Mouse (Mus musculus): ENCODE data around the gene Usp35. TPM values are rescaled to one million over a fixed set of nuclear protein-coding genes. Genes with fewer than 3 reads are reported as not detected.

The Usp35 gene
- polyA plus RNA-seq, 1 experiment from 2014 or later, result 0.48 TPM

DNA sequence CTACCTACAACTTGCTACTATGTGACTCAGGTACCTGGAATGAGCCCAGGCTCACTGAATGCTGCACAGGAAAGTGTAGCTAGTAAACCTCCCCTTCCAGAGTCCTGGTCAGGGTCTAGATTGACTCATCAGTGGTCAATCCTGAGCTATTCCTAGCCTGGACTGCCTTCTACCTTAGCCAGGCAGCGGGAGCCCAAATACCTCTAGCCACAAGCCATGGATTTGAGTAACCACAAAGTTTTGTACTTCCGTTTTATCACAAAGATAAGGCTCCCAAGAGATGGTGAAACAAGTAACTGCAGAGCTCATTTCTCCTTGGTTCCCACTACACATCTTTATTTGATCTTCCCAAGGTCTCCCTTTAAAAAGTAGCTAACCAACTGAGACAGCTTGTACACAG, 30.9 kb downstream of the Usp35 start:
- TF ChIP-seq CTCF (IDR thresholded peaks at IDR 0.05; ENCODE audit: low read depth), result no peak
- Histone ChIP-seq H3K36me3 (ENCODE audit: control insufficient read depth, insufficient read depth) (peaks cover 59% of the 10 kb centered on the region), H3K4me1 (replicated peaks; ENCODE audit: control insufficient read depth, insufficient read depth, low read length) (no peaks in the 10 kb centered on the region), H3K27me3 (replicated peaks; ENCODE audit: control insufficient read depth, insufficient read depth, low read length) (no peaks in the 10 kb centered on the region), H3K4me3 (ENCODE audit: low read depth, low read length) (no peak overlapping the region), H3K4me2 (replicated peaks; ENCODE audit: low read depth) (no peak overlapping the region), H3K9ac (ENCODE audit: low read depth, low read length) (no peak overlapping the region), H3K9me3 (ENCODE audit: control insufficient read depth) (no peaks in the 10 kb centered on the region), H3K27ac (ENCODE audit: low read depth, low read length) (no peak overlapping the region)
- 89% methylated on average over 2 of the region's 2 CpGs for WGBS
- ATAC-seq, result no peak

DNA sequence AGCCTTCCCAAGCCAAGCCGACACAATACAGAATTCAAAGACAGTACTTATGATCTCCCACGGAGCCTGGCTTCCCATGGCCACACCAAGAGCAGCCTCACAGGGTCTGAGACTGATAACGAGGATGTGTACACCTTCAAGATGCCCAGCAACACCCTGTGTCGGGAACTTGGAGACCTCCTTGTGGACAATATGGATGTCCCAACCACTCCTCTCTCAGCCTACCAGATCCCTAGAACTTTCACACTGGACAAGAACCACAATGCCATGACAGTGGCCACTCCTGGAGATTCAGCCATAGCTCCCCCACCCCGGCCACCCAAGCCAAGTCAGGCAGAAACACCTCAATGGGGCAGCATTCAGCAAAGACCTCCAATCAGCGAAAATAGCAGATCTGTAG, 32.9 kb downstream of the Usp35 start:
- no peak for ATAC-seq
- WGBS, result 85% methylated on average over 6 of the region's 6 CpGs

DNA sequence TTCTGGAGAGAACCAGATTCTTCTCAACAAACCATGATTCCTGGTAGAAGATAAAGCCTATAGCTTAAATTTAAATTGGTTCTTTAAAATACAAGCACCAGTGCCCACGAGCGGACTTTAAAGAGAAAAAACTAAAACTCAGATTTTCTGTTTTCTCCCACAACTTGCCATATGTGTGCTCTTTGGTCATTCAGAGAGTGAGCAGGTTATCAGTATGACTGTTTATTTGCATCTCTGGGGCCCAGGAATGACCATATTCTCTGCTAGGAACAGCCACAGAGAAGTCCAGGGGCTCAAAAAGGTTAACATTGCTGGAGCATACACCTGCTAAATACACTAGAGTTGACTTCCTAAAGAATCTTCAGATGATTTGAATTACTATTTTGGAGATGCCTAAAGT, 33.5 kb downstream of the Usp35 start:
- H3K9me3 ChIP-seq (ENCODE audit: control insufficient read depth), result no peaks in the 10 kb centered on the region
- 98% methylated on average over 2 of the region's 2 CpGs for WGBS
- no peak overlapping the region for H3K9ac ChIP-seq (ENCODE audit: low read depth, low read length)
- H3K4me1 ChIP-seq (replicated peaks; ENCODE audit: control insufficient read depth, insufficient read depth, low read length), result no peaks in the 10 kb centered on the region
- H3K4me2 ChIP-seq (replicated peaks; ENCODE audit: low read depth), result no peak overlapping the region
- no peak overlapping the region for H3K27ac ChIP-seq (ENCODE audit: low read depth, low read length)
- H3K4me3 ChIP-seq (ENCODE audit: low read depth, low read length), result no peak overlapping the region
- no peak for ATAC-seq
- peaks cover 32% of the 10 kb centered on the region for H3K36me3 ChIP-seq (ENCODE audit: control insufficient read depth, insufficient read depth)
- no peaks in the 10 kb centered on the region for H3K27me3 ChIP-seq (replicated peaks; ENCODE audit: control insufficient read depth, insufficient read depth, low read length)
- TF ChIP-seq CTCF (IDR thresholded peaks at IDR 0.05; ENCODE audit: low read depth), result no peak

More for the DNA sequence above, 32.9 kb downstream of the Usp35 start:
- Histone ChIP-seq H3K4me3 (ENCODE audit: low read depth, low read length) (no peak overlapping the region), H3K36me3 (ENCODE audit: control insufficient read depth, insufficient read depth) (peaks cover 39% of the 10 kb centered on the region), H3K4me2 (replicated peaks; ENCODE audit: low read depth) (no peak overlapping the region), H3K27ac (ENCODE audit: low read depth, low read length) (no peak overlapping the region), H3K9ac (ENCODE audit: low read depth, low read length) (no peak overlapping the region), H3K27me3 (replicated peaks; ENCODE audit: control insufficient read depth, insufficient read depth, low read length) (no peaks in the 10 kb centered on the region), H3K4me1 (replicated peaks; ENCODE audit: control insufficient read depth, insufficient read depth, low read length) (no peaks in the 10 kb centered on the region), H3K9me3 (ENCODE audit: control insufficient read depth) (no peaks in the 10 kb centered on the region)
- TF ChIP-seq CTCF (IDR thresholded peaks at IDR 0.05; ENCODE audit: low read depth), result no peak

DNA sequence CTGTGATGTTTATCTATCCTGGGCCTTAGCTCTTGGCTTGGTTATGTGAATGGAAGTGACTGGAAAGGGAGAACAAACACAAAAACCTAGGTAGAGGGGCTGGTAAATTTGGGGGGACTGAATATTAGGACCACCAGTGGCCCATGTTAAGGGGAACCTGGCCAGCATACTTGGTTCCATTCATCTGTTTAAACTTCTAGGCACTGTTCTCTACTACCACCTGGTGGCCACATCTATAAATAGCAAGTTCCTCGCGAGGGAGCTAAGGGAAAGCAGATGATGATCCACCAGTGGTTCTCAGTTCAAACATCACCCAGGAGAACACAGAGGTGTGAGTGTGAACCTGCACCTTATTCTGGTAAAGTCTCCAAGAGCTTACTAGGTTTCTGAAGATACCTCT, 34.4 kb downstream of the Usp35 start:
- H3K36me3 ChIP-seq (ENCODE audit: control insufficient read depth, insufficient read depth), result peaks cover 25% of the 10 kb centered on the region
- ATAC-seq, result no peak
- H3K9me3 ChIP-seq (ENCODE audit: control insufficient read depth), result no peaks in the 10 kb centered on the region
- H3K27ac ChIP-seq (ENCODE audit: low read depth, low read length), result no peak overlapping the region
- 0% methylated on average over 2 of the region's 2 CpGs for WGBS
- H3K4me2 ChIP-seq (replicated peaks; ENCODE audit: low read depth), result no peak overlapping the region
- H3K4me3 ChIP-seq (ENCODE audit: low read depth, low read length), result no peak overlapping the region
- no peak overlapping the region for H3K9ac ChIP-seq (ENCODE audit: low read depth, low read length)
- H3K27me3 ChIP-seq (replicated peaks; ENCODE audit: control insufficient read depth, insufficient read depth, low read length), result no peaks in the 10 kb centered on the region
- no peaks in the 10 kb centered on the region for H3K4me1 ChIP-seq (replicated peaks; ENCODE audit: control insufficient read depth, insufficient read depth, low read length)
- peak; percentile 96 for TF ChIP-seq CTCF (IDR thresholded peaks at IDR 0.05; ENCODE audit: low read depth)

DNA sequence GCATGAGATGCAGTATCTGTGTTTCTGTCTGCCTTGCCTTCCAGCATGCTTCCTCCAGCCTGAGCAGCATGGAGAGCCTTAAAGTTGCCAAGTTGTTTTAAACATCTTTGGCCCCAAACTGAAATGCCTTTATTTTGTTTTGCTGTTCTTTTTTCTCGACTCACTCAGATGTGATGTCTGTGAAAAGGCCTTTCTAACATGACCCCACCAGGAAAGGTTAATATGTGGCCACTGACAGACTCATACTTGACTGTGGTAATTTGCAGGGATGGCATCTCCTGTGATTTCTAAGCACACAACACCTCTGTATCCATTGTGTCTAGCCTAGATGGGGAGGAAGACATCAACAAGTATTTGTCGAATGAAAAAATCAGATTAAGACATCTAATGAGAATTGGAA, 34.8 kb downstream of the Usp35 start:
- H3K27ac ChIP-seq (ENCODE audit: low read depth, low read length), result no peak overlapping the region
- no peaks in the 10 kb centered on the region for H3K4me1 ChIP-seq (replicated peaks; ENCODE audit: control insufficient read depth, insufficient read depth, low read length)
- no peak for TF ChIP-seq CTCF (IDR thresholded peaks at IDR 0.05; ENCODE audit: low read depth)
- H3K36me3 ChIP-seq (ENCODE audit: control insufficient read depth, insufficient read depth), result peaks cover 20% of the 10 kb centered on the region
- H3K9ac ChIP-seq (ENCODE audit: low read depth, low read length), result no peak overlapping the region
- WGBS, result 50% methylated on average over 2 of the region's 2 CpGs
- no peaks in the 10 kb centered on the region for H3K27me3 ChIP-seq (replicated peaks; ENCODE audit: control insufficient read depth, insufficient read depth, low read length)
- no peak overlapping the region for H3K4me2 ChIP-seq (replicated peaks; ENCODE audit: low read depth)
- no peak for ATAC-seq
- no peaks in the 10 kb centered on the region for H3K9me3 ChIP-seq (ENCODE audit: control insufficient read depth)
- H3K4me3 ChIP-seq (ENCODE audit: low read depth, low read length), result no peak overlapping the region

DNA sequence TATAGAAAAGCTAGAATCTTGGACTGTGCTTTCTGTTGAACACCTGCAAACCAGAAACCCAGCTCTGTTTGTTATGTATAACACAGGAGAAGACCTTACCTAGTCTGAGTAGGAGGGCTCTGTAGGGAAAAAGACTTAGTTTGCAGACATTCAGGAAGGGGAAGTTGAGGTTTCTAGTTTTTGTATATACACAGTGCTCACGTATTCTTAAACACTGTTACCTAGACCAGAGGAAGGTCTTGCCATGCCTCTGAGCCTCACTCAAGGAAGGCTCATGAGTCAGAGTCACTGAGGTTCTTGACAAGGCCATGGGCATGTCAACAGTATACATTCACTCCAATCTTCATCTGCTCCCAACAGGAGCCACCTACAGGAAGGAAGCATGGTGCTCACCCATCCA, 60.8 kb downstream of the Usp35 start:
- H3K9me3 ChIP-seq (ENCODE audit: control insufficient read depth), result no peaks in the 10 kb centered on the region
- H3K27ac ChIP-seq (ENCODE audit: low read depth, low read length), result no peak overlapping the region
- no peaks in the 10 kb centered on the region for H3K4me1 ChIP-seq (replicated peaks; ENCODE audit: control insufficient read depth, insufficient read depth, low read length)
- no peak for TF ChIP-seq CTCF (IDR thresholded peaks at IDR 0.05; ENCODE audit: low read depth)
- H3K4me3 ChIP-seq (ENCODE audit: low read depth, low read length), result no peak overlapping the region
- H3K4me2 ChIP-seq (replicated peaks; ENCODE audit: low read depth), result no peak overlapping the region
- ATAC-seq, result no peak
- no peaks in the 10 kb centered on the region for H3K27me3 ChIP-seq (replicated peaks; ENCODE audit: control insufficient read depth, insufficient read depth, low read length)
- H3K9ac ChIP-seq (ENCODE audit: low read depth, low read length), result no peak overlapping the region
- peaks cover 8% of the 10 kb centered on the region for H3K36me3 ChIP-seq (ENCODE audit: control insufficient read depth, insufficient read depth)
- 89% methylated on average over 1 of the region's 1 CpGs for WGBS

DNA sequence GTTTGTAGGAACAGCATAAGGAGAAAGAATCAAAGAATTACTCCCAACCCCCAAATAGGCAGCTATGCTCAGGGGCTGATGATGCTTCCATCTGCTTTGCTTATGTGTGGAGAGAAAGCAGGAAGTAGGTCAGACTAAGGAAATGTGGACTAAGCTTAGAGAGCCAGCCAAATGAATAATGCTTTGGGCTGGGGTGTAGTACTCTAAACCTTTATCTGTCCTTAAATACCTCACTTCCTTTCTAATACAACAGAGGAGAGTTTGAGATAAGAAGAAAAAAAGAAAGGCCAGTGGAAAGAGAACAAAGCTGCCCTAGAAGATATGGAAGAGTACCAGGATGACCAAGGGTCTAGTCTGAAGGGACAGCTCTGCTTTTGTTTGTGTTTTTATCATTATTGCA, 61.5 kb downstream of the Usp35 start:
- no peaks in the 10 kb centered on the region for H3K9me3 ChIP-seq (ENCODE audit: control insufficient read depth)
- no peaks in the 10 kb centered on the region for H3K27me3 ChIP-seq (replicated peaks; ENCODE audit: control insufficient read depth, insufficient read depth, low read length)
- H3K27ac ChIP-seq (ENCODE audit: low read depth, low read length), result no peak overlapping the region
- no peaks in the 10 kb centered on the region for H3K4me1 ChIP-seq (replicated peaks; ENCODE audit: control insufficient read depth, insufficient read depth, low read length)
- no peak for ATAC-seq
- H3K9ac ChIP-seq (ENCODE audit: low read depth, low read length), result no peak overlapping the region
- no peak for TF ChIP-seq CTCF (IDR thresholded peaks at IDR 0.05; ENCODE audit: low read depth)
- no peak overlapping the region for H3K4me2 ChIP-seq (replicated peaks; ENCODE audit: low read depth)
- H3K36me3 ChIP-seq (ENCODE audit: control insufficient read depth, insufficient read depth), result peaks cover 8% of the 10 kb centered on the region
- H3K4me3 ChIP-seq (ENCODE audit: low read depth, low read length), result no peak overlapping the region

All from intestine, postnatal 0 days (tissue).